Mouse (Mus musculus): ENCODE measurements around the gene Med16.

DNA sequence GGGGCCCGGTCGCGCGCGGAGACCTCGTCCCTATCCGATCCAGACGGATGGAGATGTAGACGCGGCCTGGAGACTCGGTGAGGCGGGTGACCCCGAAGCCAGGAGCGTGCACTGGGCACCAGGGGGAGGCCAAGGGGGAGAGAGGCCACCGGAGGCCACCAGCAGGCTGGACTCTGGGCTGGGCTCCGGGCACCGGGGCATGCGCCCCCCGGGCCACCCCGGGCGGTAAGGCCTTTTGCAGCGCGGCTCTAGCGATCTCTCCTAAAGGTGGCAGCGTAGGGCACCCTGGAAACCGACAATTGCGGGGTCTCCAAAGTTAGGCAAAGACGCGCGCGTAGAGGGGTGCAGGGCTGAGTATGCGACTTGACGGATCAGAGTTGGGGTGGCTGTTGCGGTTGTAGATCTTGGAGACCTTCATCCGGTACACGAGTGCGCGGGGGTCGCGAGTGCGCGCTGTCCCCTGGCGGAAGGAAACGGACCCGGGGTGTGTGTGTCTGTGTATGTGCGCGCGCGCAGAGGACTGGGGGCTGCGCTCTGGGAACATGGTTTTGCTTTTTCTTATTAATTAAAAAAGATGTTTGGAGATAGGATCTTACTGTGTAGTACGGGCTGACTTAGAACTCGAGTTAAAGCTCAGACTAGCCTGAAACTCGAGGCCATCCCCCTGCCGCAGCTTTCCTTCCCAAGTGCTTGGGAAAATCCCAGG lies 18.8 kb upstream of the Med16 start:
- TF ChIP-seq GATA1 (IDR thresholded peaks at IDR 0.05; ENCODE audit: low read length): no peak
- no peak for TF ChIP-seq TAL1 (IDR thresholded peaks at IDR 0.05; ENCODE audit: low read length)
